Mouse (Mus musculus) liver, embryonic 14.5 days (tissue): ENCODE measurements around the gene Kat8. TPM values are rescaled to one million over a fixed set of nuclear protein-coding genes. Genes with fewer than 3 reads are reported as not detected.

Experiments used
- ATAC-seq: fragments of 200-750 bp; cut with Nextera tagmentation; 2 replicates; pipeline ENCODE4 v1.8.0; 2017; ENCODE audit warnings: moderate number of reproducible peaks, mild to moderate bottlenecking, moderate library complexity; ENCODE audit not compliant: insufficient read depth
- DNase-seq, 3 experiments: peaks; one replicate each; pipeline ENCODE4 v3.0.0-alpha.2; 2012 to 2013; ENCODE audit warnings: low read depth in 3 of 3, low spot score in 3 of 3
- H3K27ac ChIP-seq: fragments of 300-500 bp; sonication (generic); 2 replicates; pipeline ENCODE4 v1.5.1; 2014; ENCODE audit warnings: moderate library complexity, mild to moderate bottlenecking, control low read depth, inconsistent platforms
- H3K27me3 ChIP-seq: fragments of 300-500 bp; sonication (generic); 2 replicates; pipeline ENCODE4 v1.6.1; 2014; ENCODE audit warnings: mild to moderate bottlenecking, low read length, moderate library complexity; ENCODE audit not compliant: control insufficient read depth, insufficient read depth
- H3K36me3 ChIP-seq: fragments of 300-500 bp; sonication (generic); replicated peaks from 2 replicates; pipeline ENCODE4 v1.6.1; 2014; ENCODE audit warnings: low read depth; ENCODE audit not compliant: control insufficient read depth, insufficient read depth
- H3K4me1 ChIP-seq, 2 experiments: fragments of 200-500 bp in 1 of 2; fragments of 300-500 bp in 1 of 2; sonication (generic) in 1 of 2; replicated peaks; 2 replicates each; pipeline ENCODE4 v1.6.1; 2012 to 2014; ENCODE audit warnings: antibody characterized with exemption in 1 of 2, inconsistent platforms in 1 of 2, low read length in 1 of 2; ENCODE audit not compliant: control insufficient read depth in 2 of 2, insufficient read depth in 2 of 2
- H3K4me2 ChIP-seq: fragments of 300-500 bp; sonication (generic); 2 replicates; pipeline ENCODE4 v1.6.1; 2014; ENCODE audit warnings: low read depth, mild to moderate bottlenecking, control low read depth, moderate library complexity
- H3K4me3 ChIP-seq, 2 experiments: fragments of 200-500 bp in 1 of 2; fragments of 300-500 bp in 1 of 2; sonication (generic) in 1 of 2; 2 replicates each; pipeline ENCODE4 v1.5.1; 2012 to 2014; ENCODE audit warnings: low read depth in 2 of 2, low read length in 2 of 2, mild to moderate bottlenecking in 2 of 2, control low read depth in 1 of 2, inconsistent platforms in 1 of 2, moderate library complexity in 1 of 2; ENCODE audit not compliant: insufficient read depth in 1 of 2
- H3K9ac ChIP-seq: fragments of 300-500 bp; sonication (generic); replicated peaks from 2 replicates; pipeline ENCODE4 v1.6.1; 2014; ENCODE audit warnings: mild to moderate bottlenecking, control low read depth, moderate library complexity
- H3K9me3 ChIP-seq: fragments of 300-500 bp; sonication (generic); 2 replicates; pipeline ENCODE4 v1.6.1; 2016; ENCODE audit warnings: low read length, mixed read lengths; ENCODE audit not compliant: control insufficient read depth
- CTCF ChIP-seq: IDR thresholded peaks from 2 replicates; pipeline ENCODE4 v1.5.1; 2016; ENCODE audit warnings: antibody characterized with exemption, low read depth, control low read depth
- EP300 ChIP-seq: IDR thresholded peaks from 2 replicates; pipeline ENCODE4 v1.6.1; 2016; ENCODE audit warnings: antibody characterized with exemption, low read depth
- WGBS: fragments of 180-500 bp; shearing (Covaris S2); extraction: QIAGEN DNeasy Blood & Tissue Kit; methylation state at CpG from one replicate; pipeline ENCODE4 v1.1.7; 2014; ENCODE audit not compliant: insufficient replicate concordance; 5-methylcytosine and 5-hydroxymethylcytosine counted together
- polyA plus RNA-seq, 2 experiments: library from polyadenylated mRNA; depleted of rRNA in 1 of 2; stranded (reverse) in 1 of 2; unstranded in 1 of 2; fragments of >200 nt; fragmentation: Nextera tagmentation in 1 of 2; extraction: Ambion mirVana in 1 of 2; gene quantifications; 2 replicates each; pipeline versions ENCODE4 v1.2.1 to v1.2.3; 2012 to 2014

Gene Kat8
- polyA plus RNA-seq, 2 experiments, result 13.7 to 17.6 TPM

DNA sequence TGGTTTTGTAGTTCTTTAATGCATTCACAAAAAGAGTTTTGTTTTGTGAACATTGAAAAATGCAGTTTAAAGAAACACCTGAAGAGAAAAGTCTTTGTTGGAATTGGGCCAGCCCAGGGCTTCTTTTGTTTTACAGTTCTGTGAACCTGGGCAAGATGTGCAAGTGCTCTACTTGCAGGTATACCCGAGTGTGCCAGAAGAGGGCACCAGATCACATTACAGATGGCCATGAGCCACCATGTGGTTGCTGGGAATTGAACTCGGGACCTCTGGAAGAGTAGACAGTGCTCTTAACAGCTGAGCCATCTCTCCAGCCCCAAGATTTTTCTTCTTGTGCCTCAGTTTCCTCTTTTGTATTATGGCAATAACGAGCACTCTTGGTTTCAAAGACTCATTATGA lies 5.9 kb downstream of the Kat8 start:
- ATAC-seq, result no peak
- no peak overlapping the region for H3K9ac ChIP-seq
- TF ChIP-seq CTCF, result peak; percentile 76
- no peak for TF ChIP-seq EP300

GRCm38 (mm10) chr7:127919290-127919689 lies 7.0 kb downstream of the Kat8 start:
- Histone ChIP-seq H3K4me2 (no peak overlapping the region), H3K9me3 (no peaks in the 10 kb centered on the region), H3K27ac (no peak overlapping the region), H3K4me1 (peaks cover 0 to 7% of the 10 kb centered on the region in 2 experiments; a peak in 1 of 4 replicates), H3K4me3 (no peak overlapping the region), H3K9ac (no peak overlapping the region), H3K27me3 (no peaks in the 10 kb centered on the region), H3K36me3 (no peaks in the 10 kb centered on the region; the same call in 1 of the 2 replicates)
- TF ChIP-seq CTCF (peak; percentile 47), EP300 (no peak)
- WGBS, result 58% methylated on average over 7 of the region's 7 CpGs
- ATAC-seq, result 0 out of 2 replicates have a peak, but pooled peaks have one; percentile 14
- no peak for DNase-seq

More for the DNA sequence above, 5.9 kb downstream of the Kat8 start:
- Histone ChIP-seq H3K9me3 (no peaks in the 10 kb centered on the region), H3K4me2 (no peak overlapping the region), H3K27me3 (no peaks in the 10 kb centered on the region), H3K36me3 (no peaks in the 10 kb centered on the region; the same call in 1 of the 2 replicates), H3K27ac (no peak overlapping the region), H3K4me3 (no peak overlapping the region), H3K4me1 (peaks cover 1 to 8% of the 10 kb centered on the region in 2 experiments; a peak in 3 of 4 replicates)
- WGBS, result 46% methylated on average over 3 of the region's 3 CpGs
- no peak for DNase-seq

DNA sequence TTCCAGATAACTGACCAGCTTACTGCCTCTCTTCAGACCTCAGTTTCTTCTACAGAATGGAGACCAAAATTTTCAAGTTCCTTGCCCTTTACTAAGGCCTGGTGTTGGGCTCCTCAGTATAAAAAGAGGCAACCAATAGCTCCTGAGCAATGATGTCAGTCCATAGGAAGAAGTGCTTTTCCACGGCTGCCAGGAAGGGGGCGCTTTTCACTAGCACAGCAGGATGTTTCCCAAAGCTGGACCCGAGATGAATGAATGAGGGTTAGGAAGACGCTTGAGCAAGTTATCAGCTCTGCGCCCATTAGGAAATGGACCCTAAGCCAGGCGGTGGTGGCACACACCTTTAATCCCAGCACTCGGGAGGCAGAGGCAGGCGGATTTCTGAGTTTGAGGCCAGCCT lies 9.2 kb downstream of the Kat8 start:
- Histone ChIP-seq H3K27me3 (no peaks in the 10 kb centered on the region), H3K4me1 (peaks cover 0 to 7% of the 10 kb centered on the region in 2 experiments; a peak in 1 of 4 replicates), H3K36me3 (no peaks in the 10 kb centered on the region; the same call in none of the 2 replicates), H3K27ac (no peak overlapping the region), H3K9ac (no peak overlapping the region), H3K9me3 (no peaks in the 10 kb centered on the region), H3K4me2 (no peak overlapping the region), H3K4me3 (no peak overlapping the region)
- no peak for DNase-seq
- TF ChIP-seq EP300, result no peak
- TF ChIP-seq CTCF, result peak; percentile 65
- no peak for ATAC-seq
- WGBS, result 46% methylated on average over 8 of the region's 8 CpGs

DNA sequence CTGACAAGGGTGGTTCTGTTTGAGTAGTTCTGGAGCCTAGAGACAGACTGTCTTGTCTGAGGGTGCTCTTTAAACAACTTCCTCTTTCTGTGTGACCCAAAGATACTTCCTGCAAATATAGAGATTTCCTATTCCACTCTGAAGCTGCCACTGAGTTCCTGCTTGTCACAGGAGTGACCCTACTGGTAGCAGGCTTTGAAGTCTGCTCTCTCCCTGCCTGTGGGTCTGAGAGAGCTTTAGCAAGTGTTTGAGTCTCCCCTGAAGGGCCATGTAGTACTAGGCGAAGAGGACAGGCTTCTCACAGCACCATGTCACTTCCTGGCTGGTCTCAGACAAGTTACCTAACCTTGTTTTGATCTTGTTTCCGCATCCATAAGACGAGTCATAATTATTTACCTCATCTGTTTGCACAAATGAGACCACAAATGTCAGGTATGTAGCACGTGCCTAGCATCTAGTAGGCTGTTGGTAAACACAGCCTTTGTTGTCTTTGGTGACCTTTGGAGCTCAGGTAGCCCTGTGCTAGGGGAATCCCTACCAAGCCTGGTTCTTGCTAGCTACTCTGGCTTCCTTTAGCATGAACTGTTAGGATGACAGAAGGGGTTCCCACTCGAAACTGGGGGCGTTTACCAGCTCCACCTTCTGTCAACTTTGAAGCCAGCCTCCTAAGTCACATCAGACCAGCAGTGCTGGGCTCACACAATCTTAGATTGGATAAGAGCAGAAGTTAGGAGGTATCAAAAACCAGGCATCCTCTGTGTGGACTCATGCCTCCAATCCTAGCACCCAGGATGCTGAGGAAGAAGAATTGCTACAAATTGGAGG lies 10.3 kb downstream of the Kat8 start:
- Histone ChIP-seq H3K4me3 (no peak overlapping the region), H3K9ac (no peak overlapping the region), H3K27me3 (no peaks in the 10 kb centered on the region), H3K4me2 (no peak overlapping the region), H3K4me1 (peaks cover 0 to 7% of the 10 kb centered on the region in 2 experiments; a peak in 1 of 4 replicates), H3K9me3 (no peaks in the 10 kb centered on the region), H3K36me3 (no peaks in the 10 kb centered on the region; the same call in none of the 2 replicates), H3K27ac (peak overlapping the region; percentile 12; the same call in 1 of the 2 replicates)
- 55% methylated on average over 6 of the region's 6 CpGs for WGBS
- DNase-seq, result no peak
- no peak for TF ChIP-seq EP300
- no peak for TF ChIP-seq CTCF
- no peak for ATAC-seq

DNA sequence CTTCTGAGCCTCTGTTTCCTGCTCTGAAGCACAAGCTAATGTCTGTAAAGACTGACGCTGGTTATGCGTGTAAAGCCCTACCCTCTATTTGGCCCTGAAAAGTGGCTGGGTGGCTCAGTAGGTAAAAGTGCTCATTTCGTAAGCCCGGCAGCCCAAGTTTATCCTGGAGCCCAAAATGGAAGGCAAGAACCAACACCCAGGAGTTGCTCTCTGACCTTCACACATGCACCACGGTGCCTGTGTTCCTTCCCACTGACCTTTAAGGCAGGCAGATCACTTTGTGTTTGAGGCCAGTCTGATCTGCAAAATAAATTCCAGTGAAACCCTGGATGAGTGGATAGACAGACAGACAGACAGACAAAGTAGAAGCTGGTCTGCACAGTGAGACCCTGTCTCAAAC lies 11.4 kb downstream of the Kat8 start:
- no peak overlapping the region for H3K27ac ChIP-seq
- H3K4me1 ChIP-seq, result peaks cover 0 to 7% of the 10 kb centered on the region in 2 experiments; a peak in 1 of 4 replicates
- no peak for DNase-seq
- WGBS, result 82% methylated on average over 5 of the region's 5 CpGs
- H3K36me3 ChIP-seq, result no peaks in the 10 kb centered on the region; the same call in none of the 2 replicates
- H3K4me3 ChIP-seq, result no peak overlapping the region
- H3K9ac ChIP-seq, result no peak overlapping the region
- no peak for ATAC-seq
- no peak overlapping the region for H3K4me2 ChIP-seq
- TF ChIP-seq CTCF (no peak), EP300 (no peak)
- no peaks in the 10 kb centered on the region for H3K27me3 ChIP-seq
- H3K9me3 ChIP-seq, result no peaks in the 10 kb centered on the region
